Mouse (Mus musculus) heart, adult 2 months (tissue): Measurements from ENCODE around the gene Aqp3.

Experiments used
- CTCF ChIP-seq: fragments of 200-600 bp; IDR thresholded peaks from 2 replicates; pipeline ENCODE4 v1.8.1; 2022; ENCODE audit warnings: antibody characterized with exemption, mild to moderate bottlenecking, moderate library complexity
- EP300 ChIP-seq: fragments of 200-500 bp; IDR thresholded peaks from 2 replicates; pipeline ENCODE4 v1.6.1; 2011; ENCODE audit warnings: low read depth, low read length, control low read depth; ENCODE audit not compliant: insufficient read depth
- POLR2A ChIP-seq: fragments of 200-500 bp; IDR thresholded peaks from 2 replicates; pipeline ENCODE4 v1.6.1; 2011; ENCODE audit warnings: mild to moderate bottlenecking, low read depth, low read length, control low read depth; ENCODE audit not compliant: insufficient read depth

GRCm38 (mm10) chr4:41074461-41074860 lies 23.5 kb downstream of the Aqp3 start:
- TF ChIP-seq CTCF (no peak), EP300 (no peak), POLR2A (no peak)
